Mouse (Mus musculus) heart, postnatal 0 days (tissue): ENCODE results near the gene Psmd9.

ENCODE experiments used
- CTCF ChIP-seq: IDR thresholded peaks from 2 replicates; pipeline ENCODE4 v1.5.1; 2016; ENCODE audit warnings: antibody characterized with exemption, control low read depth, low read depth
- EP300 ChIP-seq: IDR thresholded peaks from 2 replicates; pipeline ENCODE4 v1.6.1; 2016; ENCODE audit warnings: antibody characterized with exemption, low read depth

- TF ChIP-seq CTCF (peak; percentile 85), EP300 (no peak)
Observed at GRCm38 (mm10) chr5:123251834-123252233, 82.6 kb downstream of the Psmd9 start, which contains the start of gene Wdr66.
